Mouse (Mus musculus) right cerebral cortex, postnatal 36 days (tissue): ENCODE measurements at regions not wholly inside any gene's neighbourhood (a gene's known extent, or its start where the extent isn't known, plus 50 kb on each side); places are given as distances from the start of the nearest gene placed in this dataset.
A peak's percentile ranks its signal among the peaks of the same experiment; 100 is the strongest.
"Not testable (repeated sequence)": the region's sequence is repeated elsewhere in the genome, so short reads cannot be mapped to it uniquely, and the experiment has no call there.

Experiments
- DNase-seq, 2 experiments: peaks; one replicate each; pipeline ENCODE4 v3.0.0; 2022; ENCODE audit warnings: low spot score in 2 of 2, mixed read lengths in 1 of 2

GRCm38 (mm10) chr7:122820587-122821535, 144.6 kb upstream of the Rbbp6 start:
- DNase-seq = no peak

- peak; percentile 15 to 51 for DNase-seq
Measured at GRCm38 (mm10) chr7:122823429-122823828, 142.1 kb upstream of the Rbbp6 start.

- DNase-seq = no peak
Measured at GRCm38 (mm10) chr7:122839091-122839490, 126.4 kb upstream of the Rbbp6 start.

GRCm38 (mm10) chr7:122844831-122845230, 120.7 kb upstream of the Rbbp6 start:
- no peak for DNase-seq

- DNase-seq = peak; percentile 24 to 25
Measured at GRCm38 (mm10) chr7:122847376-122847775, 118.1 kb upstream of the Rbbp6 start.

- no peak for DNase-seq
Measured at GRCm38 (mm10) chr7:122873386-122873785, 92.1 kb upstream of the Rbbp6 start.

- no peak for DNase-seq
Measured at GRCm38 (mm10) chr7:122876286-122876685, 89.2 kb upstream of the Rbbp6 start.

- not testable (repeated sequence) for DNase-seq
Measured at GRCm38 (mm10) chr7:122881890-122882500, 83.5 kb upstream of the Rbbp6 start.

GRCm38 (mm10) chr7:122886737-122887136, 78.7 kb upstream of the Rbbp6 start:
- DNase-seq = no peak

GRCm38 (mm10) chr7:122897148-122897547, 68.3 kb upstream of the Rbbp6 start:
- DNase-seq = no peak

- no peak for DNase-seq
Measured at GRCm38 (mm10) chr7:122906056-122906455, 59.4 kb upstream of the Rbbp6 start.

GRCm38 (mm10) chr7:122909296-122909695, 56.2 kb upstream of the Rbbp6 start:
- peak in 1 of 2 experiments; percentile 8 for DNase-seq
